Mouse (Mus musculus) lung, adult 2 months (tissue): ENCODE data around the gene Zfp663. TPM values are rescaled to one million over a fixed set of nuclear protein-coding genes. Genes with fewer than 3 reads are reported as not detected.

Experiments used
- DNase-seq: peaks from one replicate; pipeline ENCODE4 v3.0.0; 2022
- H3K4me1 ChIP-seq: fragments of 200-500 bp; 2 replicates; pipeline ENCODE4 v1.6.1; 2011; ENCODE audit warnings: low read length; ENCODE audit not compliant: control insufficient read depth, insufficient read depth
- H3K4me3 ChIP-seq: fragments of 200-500 bp; replicated peaks from 2 replicates; pipeline ENCODE3; 2011; ENCODE audit warnings: low read depth, mild to moderate bottlenecking, control low read depth, low read length; ENCODE audit errors: extremely low read depth
- CTCF ChIP-seq: fragments of 200-500 bp; IDR thresholded peaks from 2 replicates; pipeline ENCODE4 v1.5.1; 2011; ENCODE audit warnings: mild to moderate bottlenecking, low read length, control low read depth; ENCODE audit not compliant: insufficient read depth
- POLR2A ChIP-seq: fragments of 200-500 bp; IDR thresholded peaks from 2 replicates; pipeline ENCODE4 v1.6.1; 2011; ENCODE audit warnings: low read depth, mild to moderate bottlenecking, control low read depth, low read length, borderline replicate concordance; ENCODE audit errors: extremely low read depth
- WGBS: fragments of 180-500 bp; shearing (Covaris S2); methylation state at CpG from one replicate; pipeline ENCODE4 v1.1.7; 2018; 5-methylcytosine and 5-hydroxymethylcytosine counted together
- polyA plus RNA-seq: library from polyadenylated mRNA; depleted of rRNA; stranded (reverse); fragments of >200 nt; gene quantifications from 2 replicates; pipeline ENCODE4 v1.2.3, GENCODE M21; 2012

Zfp663 gene
- polyA plus RNA-seq, 1 experiment = 1.3 TPM

DNA sequence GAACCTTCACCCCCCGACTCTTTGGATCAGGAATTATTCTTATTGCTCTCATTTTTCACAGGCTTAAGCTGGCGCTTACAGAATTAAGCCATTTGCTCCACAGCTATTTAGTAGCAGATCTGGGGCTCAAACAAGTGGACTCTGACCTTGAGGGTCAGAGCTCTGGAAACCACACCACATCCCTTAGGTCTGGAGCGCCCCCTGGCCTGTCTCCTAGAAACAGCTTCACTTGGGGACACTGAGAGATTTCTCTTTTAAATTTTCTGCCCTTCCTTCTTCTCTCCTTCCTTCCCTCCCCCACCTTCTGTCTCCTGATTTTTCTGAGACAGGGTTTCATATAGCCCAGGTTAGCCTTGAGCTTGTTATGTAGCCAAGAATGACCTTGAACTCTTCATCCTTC, 31.3 kb downstream of the Zfp663 start:
- peak; percentile 62 for DNase-seq
- Histone ChIP-seq H3K4me3 (no peak overlapping the region), H3K4me1 (no peaks in the 10 kb centered on the region)
- WGBS = 47% methylated on average over 3 of the region's 3 CpGs
- TF ChIP-seq CTCF (peak; percentile 83), POLR2A (no peak)

DNA sequence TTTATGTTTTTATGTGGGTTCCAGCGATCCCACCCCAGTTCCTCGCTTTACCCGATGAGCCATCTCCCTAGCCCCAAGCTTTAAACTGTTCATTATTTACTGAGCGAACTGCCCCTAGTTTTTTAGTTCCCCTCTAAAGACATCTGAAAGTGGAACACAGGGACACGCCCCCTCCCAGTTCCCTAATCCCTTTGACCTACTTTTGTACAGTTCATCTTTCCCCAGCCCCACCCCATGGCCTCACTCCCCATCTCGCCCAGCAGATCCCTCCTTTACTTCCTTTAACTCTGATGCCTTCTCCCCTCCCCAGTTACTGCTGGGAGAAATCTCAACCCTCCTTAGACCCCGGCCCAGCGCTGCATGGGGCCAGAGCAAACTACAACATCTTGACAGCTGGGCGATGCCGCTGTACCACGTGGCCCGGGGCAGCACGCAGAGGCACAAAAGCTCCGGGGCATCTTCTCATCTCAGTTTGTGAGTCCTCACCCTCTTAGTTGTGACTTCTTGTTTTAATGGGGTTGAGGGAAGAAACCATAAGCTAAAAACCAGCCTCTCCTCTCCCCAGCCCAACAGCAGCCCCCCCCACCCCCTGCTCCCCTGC, 35.8 kb downstream of the Zfp663 start:
- TF ChIP-seq POLR2A (no peak), CTCF (no peak)
- WGBS = 47% methylated on average over 14 of the region's 14 CpGs
- no peak for DNase-seq
- Histone ChIP-seq H3K4me3 (no peak overlapping the region), H3K4me1 (no peaks in the 10 kb centered on the region)

DNA sequence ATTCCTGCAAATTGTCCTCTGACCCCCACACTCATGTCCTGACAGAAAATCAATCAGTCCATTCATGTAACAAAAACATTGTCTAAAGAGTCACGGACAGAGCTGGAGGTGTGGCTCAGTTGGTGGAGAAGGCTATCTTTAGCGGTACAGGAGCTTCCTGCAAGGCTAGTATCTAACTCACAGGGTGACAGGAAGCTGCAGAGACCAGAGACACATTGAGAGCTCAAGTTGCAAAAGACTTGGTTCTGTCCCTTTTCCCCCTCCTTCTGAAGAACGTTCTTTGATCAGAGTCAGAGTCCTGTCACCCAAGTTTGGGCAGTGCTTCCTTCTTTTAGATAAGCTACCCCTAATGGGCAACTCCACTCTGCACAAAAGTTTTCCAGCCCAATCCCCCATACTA, 38.8 kb downstream of the Zfp663 start:
- Histone ChIP-seq H3K4me1 (peaks cover 6% of the 10 kb centered on the region), H3K4me3 (no peak overlapping the region)
- WGBS = 21% methylated on average over 3 of the region's 3 CpGs
- DNase-seq = no peak
- no peak for TF ChIP-seq POLR2A

GRCm38 (mm10) chr2:165328746-165329145, 39.8 kb downstream of the Zfp663 start:
- H3K4me3 ChIP-seq = no peak overlapping the region
- no peak for DNase-seq
- peaks cover 14% of the 10 kb centered on the region for H3K4me1 ChIP-seq
- 67% methylated on average over 5 of the region's 5 CpGs for WGBS
- TF ChIP-seq CTCF = no peak
- no peak for TF ChIP-seq POLR2A

DNA sequence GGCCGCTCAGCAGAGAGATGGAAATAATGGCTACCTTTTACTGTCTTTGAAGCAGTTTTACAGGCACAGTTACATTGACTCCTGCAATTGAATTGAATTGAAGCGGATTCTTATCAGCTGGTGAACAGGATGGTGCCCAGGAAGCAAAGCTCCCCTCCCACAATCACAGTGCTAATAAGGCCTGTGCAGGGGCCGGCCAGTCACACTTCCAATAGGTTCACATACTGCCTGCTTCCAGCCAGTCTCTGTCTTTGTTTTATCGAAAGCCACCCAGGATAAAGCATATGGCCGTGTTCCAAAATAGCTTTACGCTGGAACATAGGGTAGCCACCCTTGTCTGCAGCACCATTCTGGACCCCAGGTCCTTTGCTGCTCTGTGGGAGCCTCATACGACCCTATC, 41.1 kb downstream of the Zfp663 start:
- WGBS = 40% methylated on average over 7 of the region's 7 CpGs
- H3K4me3 ChIP-seq = no peak overlapping the region
- TF ChIP-seq POLR2A (no peak), CTCF (no peak)
- H3K4me1 ChIP-seq = peaks cover 20% of the 10 kb centered on the region
- no peak for DNase-seq

- peak within 1 kb of the TSS; percentile 71 for H3K4me3 ChIP-seq
- under 1% methylated on average over 55 of the region's 55 CpGs for WGBS
- H3K4me1 ChIP-seq = peaks cover 28% of the 10 kb centered on the region
- no peak for TF ChIP-seq CTCF
- peak; percentile 75 for TF ChIP-seq POLR2A
- peak; percentile 96 for DNase-seq
Observed at GRCm38 (mm10) chr2:165326304-165327190, 42.0 kb downstream of the Zfp663 start, which contains the start of gene Elmo2. TSS of gene Elmo2 (minus strand) at chr2:165326479.

- WGBS = under 1% methylated on average over 30 of the region's 30 CpGs
Observed at GRCm38 (mm10) chr2:165325521-165326303, 42.8 kb downstream of the Zfp663 start.

GRCm38 (mm10) chr2:165323928-165324327, 44.6 kb downstream of the Zfp663 start:
- 49% methylated on average over 5 of the region's 5 CpGs for WGBS
- Histone ChIP-seq H3K4me1 (peaks cover 50% of the 10 kb centered on the region), H3K4me3 (no peak overlapping the region)
- peak; percentile 43 for DNase-seq
- TF ChIP-seq POLR2A (no peak), CTCF (no peak)

More at GRCm38 (mm10) chr2:165325521-165326303, 42.8 kb downstream of the Zfp663 start:
- DNase-seq = peak; percentile 48
- H3K4me3 ChIP-seq = peak overlapping the region; percentile 71
- H3K4me1 ChIP-seq = peaks cover 36% of the 10 kb centered on the region
- TF ChIP-seq POLR2A (no peak), CTCF (no peak)

- DNase-seq = no peak
- H3K4me3 ChIP-seq = no peak overlapping the region
- 47% methylated on average over 5 of the region's 5 CpGs for WGBS
- TF ChIP-seq CTCF (no peak), POLR2A (no peak)
- peaks cover 54% of the 10 kb centered on the region for H3K4me1 ChIP-seq
Observed at GRCm38 (mm10) chr2:165323484-165323883, 45.0 kb downstream of the Zfp663 start.
